19 mouse cellular contexts compared by ENCODE assay signal in genomic region chr11:63665268-63665934, GRCm38 (mm10).
DNase-seq lines count a peak whose midpoint lies in the region; ATAC-seq and TF ChIP-seq lines count a peak whose summit lies in the region.
"Had no signal": no experiment of that assay in that cellular context is flagged by ENCODE, and none has a peak within 500 bp of the region (broad histone marks: within the 10 kb centered on the region; RNA-seq: fewer than 3 reads in every experiment).

No protein-coding gene starts in this region.

- TF ChIP-seq CTCF in kidney, postnatal 0 days (IDR thresholded peaks at IDR 0.05; ENCODE audit: low read depth) = no peak

- H3K4me1 ChIP-seq in kidney, postnatal 0 days (replicated peaks; ENCODE audit: insufficient read depth, low read length) = no peaks in the 10 kb centered on the region
- H3K4me1 ChIP-seq in limb, embryonic 12.5 days (replicated peaks) = peaks cover 17% of the 10 kb centered on the region
- H3K4me1 ChIP-seq: embryonic facial prominence, embryonic 12.5 days; forebrain, embryonic 15.5 days; heart, embryonic 13.5 days; intestine, embryonic 15.5 days had no signal

- ATAC-seq in kidney, postnatal 0 days (replicated peaks; ENCODE audit: low FRiP score, low read depth) = no peak
- peak; percentile 66 for ATAC-seq in limb, embryonic 12.5 days (ENCODE audit: insufficient number of reproducible peaks, insufficient read depth, low FRiP score, low TSS enrichment, low read depth)
- ATAC-seq: forebrain, embryonic 15.5 days; hindbrain, embryonic 16.5 days; intestine, embryonic 15.5 days had no signal

- H3K4me2 ChIP-seq in kidney, postnatal 0 days (ENCODE audit: low read length) = no peak overlapping the region
- H3K4me2 ChIP-seq in limb, embryonic 12.5 days = no peak overlapping the region; the same call in 1 of the 2 replicates
- H3K4me2 ChIP-seq: embryonic facial prominence, embryonic 12.5 days; forebrain, embryonic 15.5 days; heart, embryonic 13.5 days; intestine, embryonic 15.5 days had no signal

- H3K36me3 ChIP-seq in kidney, postnatal 0 days (ENCODE audit: insufficient read depth, low read length) = no peaks in the 10 kb centered on the region
- H3K36me3 ChIP-seq in limb, embryonic 12.5 days = no peaks in the 10 kb centered on the region
- H3K36me3 ChIP-seq: embryonic facial prominence, embryonic 12.5 days; forebrain, embryonic 15.5 days; heart, embryonic 13.5 days; intestine, embryonic 15.5 days had no signal

- H3K27me3 ChIP-seq in kidney, postnatal 0 days (ENCODE audit: insufficient read depth, low read length) = no peaks in the 10 kb centered on the region
- peaks cover 5% of the 10 kb centered on the region; the same call in 1 of the 2 replicates for H3K27me3 ChIP-seq in limb, embryonic 12.5 days
- H3K27me3 ChIP-seq: embryonic facial prominence, embryonic 12.5 days; forebrain, embryonic 15.5 days; heart, embryonic 13.5 days; intestine, embryonic 15.5 days had no signal

- WGBS in kidney, postnatal 0 days = 27% methylated on average over 12 of the region's 12 CpGs
- WGBS in limb, embryonic 12.5 days = 16% methylated on average over 12 of the region's 12 CpGs

- H3K4me3 ChIP-seq in kidney, postnatal 0 days (replicated peaks; ENCODE audit: low read depth, low read length) = no peak overlapping the region
- H3K4me3 ChIP-seq in limb, embryonic 12.5 days (replicated peaks) = no peak overlapping the region
- H3K4me3 ChIP-seq: embryonic facial prominence, embryonic 12.5 days; forebrain, embryonic 15.5 days; heart, adult 2 months; heart, embryonic 13.5 days; intestine, embryonic 15.5 days had no signal

- H3K9ac ChIP-seq in kidney, postnatal 0 days (ENCODE audit: low read depth, low read length) = no peak overlapping the region
- no peak overlapping the region for H3K9ac ChIP-seq in limb, embryonic 12.5 days (replicated peaks)
- H3K9ac ChIP-seq: embryonic facial prominence, embryonic 12.5 days; forebrain, embryonic 15.5 days; heart, embryonic 13.5 days; intestine, embryonic 15.5 days had no signal

- H3K9me3 ChIP-seq in kidney, postnatal 0 days (replicated peaks; ENCODE audit: low read length) = no peaks in the 10 kb centered on the region
- no peaks in the 10 kb centered on the region for H3K9me3 ChIP-seq in limb, embryonic 12.5 days
- H3K9me3 ChIP-seq: embryonic facial prominence, embryonic 12.5 days; forebrain, embryonic 15.5 days; heart, embryonic 13.5 days; intestine, embryonic 15.5 days had no signal

- DNase-seq in adrenal gland, postnatal 14 days = peak; percentile 7
- DNase-seq in adrenal gland, postnatal 36 days = no peak
- peak; percentile 6 for DNase-seq in kidney, postnatal 0 days (ENCODE audit: low spot score)
- no peak for DNase-seq in kidney, postnatal 36 days
- peak; percentile 57 for DNase-seq in forelimb bud, embryonic 11.5 days (ENCODE audit: low read depth, low spot score)
- no peak for DNase-seq in kidney, postnatal 4 days
- no peak for DNase-seq in spleen, postnatal 4 days (ENCODE audit: low spot score in 2 of 2)
- DNase-seq: cerebellum, adult 11 months; cerebellum, adult 8-10 months; cerebellum, postnatal 14 days; gastrocnemius, postnatal 10 days; heart, adult 2 months; heart, postnatal 36 days had no signal

- no peak overlapping the region for H3K27ac ChIP-seq in kidney, postnatal 0 days
- peak overlapping the region; percentile 20; the same call in 1 of the 2 replicates for H3K27ac ChIP-seq in limb, embryonic 12.5 days
- H3K27ac ChIP-seq: embryonic facial prominence, embryonic 12.5 days; forebrain, embryonic 15.5 days; heart, adult 2 months; heart, embryonic 13.5 days; intestine, embryonic 15.5 days had no signal

Comparison
In these comparisons a context has a peak if more than half of its experiments do, and no peak if none do; other contexts are left out.
1. DNase-seq: peak in adrenal gland, postnatal 14 days (single experiment), kidney, postnatal 0 days (single experiment) and forelimb bud, embryonic 11.5 days (single experiment); none in adrenal gland, postnatal 36 days (0 of 2), kidney, postnatal 36 days (0 of 2), kidney, postnatal 4 days (0 of 2) and spleen, postnatal 4 days (0 of 2).